Mouse (Mus musculus) CH12.LX (cell line): Measurements from ENCODE around the gene Nlrc5. TPM values are rescaled to one million over a fixed set of nuclear protein-coding genes. Genes with fewer than 3 reads are reported as not detected.

Experiments
- DNase-seq: peaks from one replicate; pipeline ENCODE4 v3.0.0-alpha.2; 2013; ENCODE audit errors: extremely low read depth
- H3K27ac ChIP-seq: 2 replicates; pipeline ENCODE4 v1.5.1; 2012; ENCODE audit warnings: low read depth, mild to moderate bottlenecking, control low read depth, moderate library complexity; ENCODE audit not compliant: insufficient read depth
- H3K27me3 ChIP-seq: replicated peaks from 2 replicates; pipeline ENCODE3; 2012; ENCODE audit warnings: inconsistent platforms
- H3K36me3 ChIP-seq, 2 experiments: replicated peaks in 1 of 2; 2 replicates each; pipeline versions ENCODE3 to v1.6.1; 2012; ENCODE audit warnings: inconsistent platforms in 1 of 2, low read length in 1 of 2, mild to moderate bottlenecking in 1 of 2, mixed read lengths in 1 of 2, moderate library complexity in 1 of 2; ENCODE audit not compliant: control insufficient read depth in 1 of 2, insufficient read depth in 1 of 2
- H3K4me1 ChIP-seq, 2 experiments: 2 replicates each; pipeline ENCODE4 v1.6.1; 2012; ENCODE audit warnings: inconsistent platforms in 1 of 2, moderate library complexity in 1 of 2; ENCODE audit not compliant: insufficient read depth in 2 of 2, control insufficient read depth in 1 of 2
- H3K4me2 ChIP-seq: 2 replicates; pipeline ENCODE4 v1.6.1; 2012; ENCODE audit warnings: low read depth, mild to moderate bottlenecking, control low read depth; ENCODE audit not compliant: poor library complexity, insufficient read depth, severe bottlenecking
- H3K4me3 ChIP-seq, 3 experiments: fragments of 150-350 bp in 1 of 3; sonication (generic) in 1 of 3; replicated peaks in 1 of 3; 2 replicates each; pipeline versions ENCODE3 to v1.5.1; 2011 to 2012; ENCODE audit warnings: low read depth in 2 of 3, low read length in 2 of 3, mild to moderate bottlenecking in 2 of 3, moderate library complexity in 2 of 3, control low read depth in 1 of 3, improper control_type of control experiment in 1 of 3, inconsistent platforms in 1 of 3, mixed read lengths in 1 of 3; ENCODE audit not compliant: poor library complexity in 1 of 3
- H3K79me2 ChIP-seq: replicated peaks from 2 replicates; pipeline ENCODE4 v1.6.1; 2012; ENCODE audit warnings: mild to moderate bottlenecking, moderate library complexity; ENCODE audit not compliant: control insufficient read depth, poor library complexity, insufficient read depth, severe bottlenecking; ENCODE audit errors: extremely low read depth
- H3K9ac ChIP-seq: 2 replicates; pipeline ENCODE4 v1.6.1; 2012; ENCODE audit warnings: low read depth, mild to moderate bottlenecking, control low read depth, moderate library complexity; ENCODE audit not compliant: insufficient read depth
- H3K9me3 ChIP-seq: replicated peaks from 2 replicates; pipeline ENCODE3; 2012; ENCODE audit warnings: low read length, inconsistent platforms, mixed read lengths
- CHD2 ChIP-seq: IDR thresholded peaks from 2 replicates; pipeline ENCODE4 v1.6.1; 2011; ENCODE audit warnings: low read length, improper control_type of control experiment
- E2F4 ChIP-seq: IDR thresholded peaks from 2 replicates; pipeline ENCODE4 v1.6.1; 2011; ENCODE audit warnings: low read depth, low read length, improper control_type of control experiment; ENCODE audit not compliant: insufficient replicate concordance
- JUN ChIP-seq: IDR thresholded peaks from 2 replicates; pipeline ENCODE4 v1.6.1; 2011; ENCODE audit warnings: low read depth, mild to moderate bottlenecking, low read length, improper control_type of control experiment, moderate library complexity; ENCODE audit not compliant: insufficient read depth
- MAFK ChIP-seq: IDR thresholded peaks from 2 replicates; pipeline ENCODE4 v1.6.1; 2011; ENCODE audit warnings: low read length, improper control_type of control experiment; ENCODE audit not compliant: insufficient replicate concordance
- MAZ ChIP-seq: IDR thresholded peaks from 2 replicates; pipeline ENCODE4 v1.6.1; 2012; ENCODE audit warnings: low read depth, mild to moderate bottlenecking, inconsistent platforms, low read length, improper control_type of control experiment, moderate library complexity
- MYC ChIP-seq: IDR thresholded peaks from 2 replicates; pipeline ENCODE4 v1.6.1; 2011; ENCODE audit warnings: low read depth, mild to moderate bottlenecking, improper control_type of control experiment, low read length
- POLR2AphosphoS2 ChIP-seq: IDR thresholded peaks from 2 replicates; pipeline ENCODE4 v1.6.1; 2011; ENCODE audit warnings: low read depth, low read length, improper control_type of control experiment
- SIN3A ChIP-seq: IDR thresholded peaks from 2 replicates; pipeline ENCODE4 v1.6.1; 2012; ENCODE audit warnings: low read length, improper control_type of control experiment, inconsistent platforms
- TBP ChIP-seq: conservative IDR thresholded peaks from 2 replicates; pipeline ENCODE4 v1.6.1; 2011; ENCODE audit warnings: low read depth, low read length, improper control_type of control experiment
- USF2 ChIP-seq: conservative IDR thresholded peaks from 2 replicates; pipeline ENCODE4 v1.6.1; 2011; ENCODE audit warnings: low read depth, low read length, improper control_type of control experiment
- ZKSCAN1 ChIP-seq: IDR thresholded peaks from 2 replicates; pipeline ENCODE4 v1.6.1; 2012; ENCODE audit warnings: low read depth, inconsistent platforms, low read length, improper control_type of control experiment, borderline replicate concordance
- ZNF384 ChIP-seq: IDR thresholded peaks from 2 replicates; pipeline ENCODE4 v1.6.1; 2012; ENCODE audit warnings: low read depth, low read length, improper control_type of control experiment, inconsistent platforms
- dilution Hi-C: fragments of 300-500 bp; cut with MboI; formaldehyde crosslinking; loops from 2 replicates; pipeline ENCODE4 v1.14.3; 2020; ENCODE audit warnings: low sequenced_read_pairs; ENCODE audit not compliant: extremely low pct_unique_long_range_greater_than_20kb, extremely low pct_ligation_motif_present
- in situ Hi-C: fragments of 300-500 bp; cut with MboI; formaldehyde crosslinking; loops from 3 replicates; pipeline ENCODE4 v1.14.3; 2019; ENCODE audit warnings: low sequenced_read_pairs, low pct_ligation_motif_present, low pct_unique_long_range_greater_than_20kb, mixed read lengths
- polyA plus RNA-seq: library from polyadenylated mRNA; unstranded; fragments of >175 nt; gene quantifications from 2 replicates; pipeline ENCODE4 v1.2.1, GENCODE M21; 2012; ENCODE audit warnings: low read depth; ENCODE audit not compliant: insufficient read length
- total RNA-seq, 2 experiments: library from RNA; depleted of rRNA; stranded (reverse); fragments of 300-350 nt in 1 of 2; fragments of >200 nt in 1 of 2; gene quantifications; 2 replicates each; pipeline ENCODE4 v1.2.3; 2012 to 2014

The Nlrc5 gene
- total and polyA plus RNA-seq, 3 experiments: 58.6 to 72.5 (median 60.2) TPM

GRCm38 (mm10) chr8:94475786-94476185, 41.6 kb downstream of the Nlrc5 start:
- Histone ChIP-seq H3K36me3 (peaks cover 74 to 89% of the 10 kb centered on the region in 2 experiments), H3K79me2 (no peaks in the 10 kb centered on the region), H3K4me2 (no peak overlapping the region), H3K4me1 (no peaks in the 10 kb centered on the region; a peak in 1 of 4 replicates), H3K9me3 (no peaks in the 10 kb centered on the region), H3K4me3 (no peak overlapping the region), H3K9ac (no peak overlapping the region), H3K27me3 (no peaks in the 10 kb centered on the region), H3K27ac (no peak overlapping the region)
- dilution Hi-C loops: no loop called here
- no peak for DNase-seq
- in situ Hi-C loops: no loop called here
- TF ChIP-seq POLR2AphosphoS2 (no peak), MAZ (no peak), JUN (no peak), SIN3A (no peak), MYC (no peak)

- DNase-seq: no peak
- H3K4me2 ChIP-seq: no peak overlapping the region
- no peak overlapping the region for H3K4me3 ChIP-seq
- dilution Hi-C loops: no loop called here
- no peaks in the 10 kb centered on the region; a peak in 1 of 4 replicates for H3K4me1 ChIP-seq
- H3K27me3 ChIP-seq: no peaks in the 10 kb centered on the region
- TF ChIP-seq JUN (no peak), E2F4 (no peak), SIN3A (no peak), ZNF384 (no peak), MAFK (no peak), ZKSCAN1 (no peak)
- peaks cover 77 to 89% of the 10 kb centered on the region in 2 experiments for H3K36me3 ChIP-seq
- H3K27ac ChIP-seq: no peak overlapping the region
- H3K79me2 ChIP-seq: no peaks in the 10 kb centered on the region
- in situ Hi-C loops: no loop called here
- no peak overlapping the region for H3K9ac ChIP-seq
- H3K9me3 ChIP-seq: no peaks in the 10 kb centered on the region
These were observed 42.7 kb downstream of the Nlrc5 start for GRCm38 (mm10) chr8:94476846-94477245.

- H3K79me2 ChIP-seq: no peaks in the 10 kb centered on the region
- H3K27ac ChIP-seq: no peak overlapping the region
- no peak for DNase-seq
- no peaks in the 10 kb centered on the region for H3K9me3 ChIP-seq
- no peak overlapping the region for H3K4me3 ChIP-seq
- no peak overlapping the region for H3K9ac ChIP-seq
- H3K4me2 ChIP-seq: no peak overlapping the region
- TF ChIP-seq USF2 (no peak), TBP (no peak), CHD2 (no peak), MYC (no peak)
- peaks cover 67 to 89% of the 10 kb centered on the region in 2 experiments for H3K36me3 ChIP-seq
- H3K4me1 ChIP-seq: peaks cover 3 to 12% of the 10 kb centered on the region in 2 experiments
- in situ Hi-C loops (no loop called here), dilution Hi-C loops (no loop called here)
- no peaks in the 10 kb centered on the region for H3K27me3 ChIP-seq
These were observed 47.9 kb downstream of the Nlrc5 start for GRCm38 (mm10) chr8:94482051-94482450.
